Mouse (Mus musculus) adrenal gland, adult 2 months (tissue): Measurements from ENCODE around the gene Hnrnpr. TPM values are rescaled to one million over a fixed set of nuclear protein-coding genes. Genes with fewer than 3 reads are reported as not detected.

Source experiments
- DNase-seq: peaks from one replicate; pipeline ENCODE4 v3.0.0; 2021
- polyA plus RNA-seq: library from polyadenylated mRNA; depleted of rRNA; stranded (reverse); fragments of >200 nt; gene quantifications from 2 replicates; pipeline ENCODE4 v1.2.3, GENCODE M21; 2012; rRNA removed
- total RNA-seq, 2 experiments: library from RNA; stranded (reverse); gene quantifications; 2 replicates each; pipeline ENCODE4 v1.2.3; 2021

The Hnrnpr gene
- total and polyA plus RNA-seq, 3 experiments, result 2.8 to 82.3 (median 58.8) TPM

DNA sequence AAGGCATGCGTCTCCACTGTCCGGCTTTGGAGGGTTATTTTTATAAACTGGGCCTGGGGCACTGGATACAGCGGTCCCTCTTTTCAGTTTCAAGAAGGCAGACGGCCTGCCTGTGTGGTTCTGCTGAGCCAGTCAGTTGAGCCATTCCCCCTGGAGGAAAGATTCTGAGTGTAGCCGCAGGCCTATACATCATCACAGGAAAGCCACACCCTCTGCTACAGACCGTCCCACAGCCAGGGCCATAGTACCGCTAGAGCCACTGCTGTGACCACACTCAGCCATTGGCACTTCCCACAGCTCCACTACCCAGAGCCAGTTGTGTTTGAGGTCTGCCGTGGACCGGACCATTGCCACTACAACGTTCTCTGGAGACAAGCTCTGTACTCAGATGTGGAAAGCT is 91.1 kb downstream of the Hnrnpr start:
- no peak for DNase-seq

- no peak for DNase-seq
Observed at GRCm38 (mm10) chr4:136407831-136408230, 97.1 kb downstream of the Hnrnpr start.

Other genes with a start within 250 kb of the Hnrnpr start
- 10 to 100 TPM; 31.5 to 70.5 TPM for gene Id3, start 167.4 kb upstream of the Hnrnpr start, total RNA-seq
- gene Id3, start 167.4 kb upstream of the Hnrnpr start, polyA plus RNA-seq, result 235 and 298 TPM in 2 replicates
- 1 to 10 TPM; 1.8 to 5.1 TPM for gene E2f2, start 138.5 kb upstream of the Hnrnpr start, total RNA-seq
- 2.9 and 3.0 TPM in 2 replicates for gene E2f2, start 138.5 kb upstream of the Hnrnpr start, polyA plus RNA-seq
- gene Asap3, start 104.6 kb upstream of the Hnrnpr start, total RNA-seq, result 1 to 10 TPM; 1.4 to 3.6 TPM
- 3.2 and 4.2 TPM in 2 replicates for gene Asap3, start 104.6 kb upstream of the Hnrnpr start, polyA plus RNA-seq
- gene Tcea3, start 63.2 kb upstream of the Hnrnpr start, total RNA-seq, result 1 to 10 TPM; 1.7 to 2.7 TPM
- 0.13 and 0.54 TPM in 2 replicates for gene Tcea3, start 63.2 kb upstream of the Hnrnpr start, polyA plus RNA-seq
- 10 to 100 TPM; 17.2 to 17.3 TPM for gene Zfp46, start 26.3 kb upstream of the Hnrnpr start, total RNA-seq
- 10.4 and 11.2 TPM in 2 replicates for gene Zfp46, start 26.3 kb upstream of the Hnrnpr start, polyA plus RNA-seq
- not detected for gene Htr1d, start 112.6 kb downstream of the Hnrnpr start, total RNA-seq
- gene Htr1d, start 112.6 kb downstream of the Hnrnpr start, polyA plus RNA-seq, result 0.07 TPM in 1 of 2 replicates, not detected in the other
- gene 6030445D17Rik, start 151.3 kb downstream of the Hnrnpr start, total RNA-seq, result not detected
- gene 6030445D17Rik, start 151.3 kb downstream of the Hnrnpr start, polyA plus RNA-seq, result 0.18 and 0.36 TPM in 2 replicates
- 10 to 100 TPM; 29.3 to 37.1 TPM for gene Luzp1, start 158.8 kb downstream of the Hnrnpr start, total RNA-seq
- gene Luzp1, start 158.8 kb downstream of the Hnrnpr start, polyA plus RNA-seq, result 3.9 and 4.4 TPM in 2 replicates